Mouse (Mus musculus) adrenal gland, adult 10 weeks (tissue): ENCODE data around the gene Zcchc24. TPM values are rescaled to one million over a fixed set of nuclear protein-coding genes. Genes with fewer than 3 reads are reported as not detected.

ENCODE experiments used
- polyA plus RNA-seq: library from polyadenylated mRNA; stranded (reverse); fragments of 350-450 nt; fragmentation: Illumina TruSeq; extraction: RNeasy Lipid Tissue Mini Kit (QIAGEN cat#74804); gene quantifications from one replicate; pipeline ENCODE4 v1.2.3, GENCODE M21; 2014; ENCODE audit warnings: low read depth, low replicate concordance

The Zcchc24 gene
- polyA plus RNA-seq: 21.5 TPM

GRCm38 (mm10) chr14:25768915-25769625 lies at the start of gene Zcchc24:
Gene Zcchc24 (minus strand): TSS chr14:25769039.

GRCm38 (mm10) chr14:25693888-25694568 lies 74.8 kb downstream of the Zcchc24 start, which contains the start of gene Ppif:
Gene Ppif (plus strand): TSS chr14:25694154.

Other genes starting within 250 kb of the Zcchc24 start
- 6.8 TPM for gene Ppif, start 74.9 kb downstream of the Zcchc24 start, polyA plus RNA-seq
- 12.7 TPM for gene Anxa11, start 73.1 kb upstream of the Zcchc24 start, polyA plus RNA-seq
- gene Plac9a, start 134.1 kb upstream of the Zcchc24 start, polyA plus RNA-seq: not detected
- 11.4 TPM for gene Tmem254a, start 158.6 kb upstream of the Zcchc24 start, polyA plus RNA-seq
- gene Cphx1, start 169.3 kb upstream of the Zcchc24 start, polyA plus RNA-seq: not detected
- 0.35 TPM for gene Duxbl1, start 209.5 kb upstream of the Zcchc24 start, polyA plus RNA-seq